Mouse (Mus musculus): ENCODE data around the gene Bhlhe23. TPM values are rescaled to one million over a fixed set of nuclear protein-coding genes. Genes with fewer than 3 reads are reported as not detected.
A peak's percentile ranks its signal among the peaks of the same experiment; 100 is the strongest.

Bhlhe23 gene
- polyA plus RNA-seq, 1 experiment from 2014 or later: not detected

DNA sequence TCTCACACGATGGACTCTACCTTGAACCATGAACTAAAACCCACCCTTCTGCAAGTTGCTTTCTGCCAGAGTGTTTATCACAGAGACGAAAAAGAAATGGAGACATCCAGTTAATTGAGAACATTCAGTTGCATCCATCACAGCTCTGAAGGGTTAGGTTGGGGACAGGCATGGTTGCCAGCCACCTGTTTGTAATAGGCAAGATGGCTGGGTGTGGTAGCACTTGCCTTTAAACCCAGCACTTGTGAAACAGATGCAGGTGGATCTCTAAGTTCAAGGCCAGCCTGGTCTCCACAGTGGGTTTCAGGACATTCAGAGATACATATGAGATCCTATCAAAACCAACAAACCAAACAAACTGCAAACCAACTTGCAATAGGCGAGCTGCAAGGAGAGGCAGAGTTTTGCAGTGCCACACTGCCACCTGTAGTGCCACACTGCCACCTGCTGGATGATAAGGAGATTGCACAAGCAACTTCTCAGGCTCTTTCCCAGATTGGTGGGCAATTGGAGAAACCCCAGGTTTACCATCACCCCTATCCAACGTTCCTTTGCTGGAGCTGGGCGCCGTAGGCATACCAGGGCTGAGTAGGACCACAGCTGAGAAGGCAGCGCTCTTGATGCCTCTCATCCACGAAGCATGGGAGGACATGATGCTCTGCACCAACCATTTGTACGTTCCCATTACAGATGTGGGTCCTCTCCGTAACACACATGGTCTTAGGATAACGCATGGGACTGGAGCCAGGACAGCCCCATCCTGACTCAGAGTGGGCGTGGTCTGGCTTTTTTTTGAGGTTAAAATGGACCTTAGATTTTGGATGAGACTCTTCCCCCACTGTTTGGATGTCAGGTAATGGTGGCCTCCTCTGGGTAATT is 2.8 kb upstream of the Bhlhe23 start:
- ChIA-PET CTCF (interaction anchor here (0.7 to 1.9 kb wide), 11 partner anchors 8 to 198 kb away, joined by 3 to 7 read pairs (median 3); partner anchors contain the start of gene Mrgbp), POLR2A (no interaction called here)
- no peak for ATAC-seq
- H3K27me3 ChIP-seq: peaks cover 60% of the 10 kb centered on the region
- in situ Hi-C loops (cut with MboI; ENCODE audit: low pct_unique_long_range_greater_than_20kb): loop anchor here (25.0 kb wide), 1 partner anchor 108 kb away; no protein-coding TSS in a partner anchor
- peak; percentile 83 for TF ChIP-seq CTCF (IDR thresholded peaks at IDR 0.05)
- DNase-seq (ENCODE audit: low read depth, low spot score): no peak

DNA sequence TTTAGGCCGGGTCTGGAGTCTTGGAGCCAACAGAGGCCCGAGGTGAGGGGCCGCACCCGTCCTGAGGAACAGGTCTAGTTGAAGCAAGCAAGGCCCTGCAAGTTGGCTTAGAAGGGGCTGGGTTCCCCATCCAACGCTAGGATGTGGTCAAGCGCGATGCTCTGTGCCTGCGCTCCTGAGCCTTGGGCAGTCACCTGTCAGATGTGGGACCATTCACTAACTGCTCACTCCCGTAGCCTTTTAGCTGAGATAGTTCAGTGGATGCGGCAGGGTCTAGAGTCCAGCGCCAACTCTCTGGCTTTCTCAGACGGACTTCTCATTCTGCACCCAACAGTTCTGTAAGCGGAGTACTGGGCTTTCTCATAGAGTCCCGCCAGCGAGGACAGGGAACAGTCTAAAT is 1.1 kb downstream of the Bhlhe23 start:
- no peak for DNase-seq (ENCODE audit: low read depth, low spot score)
- POLR2A ChIA-PET: no interaction called here
- in situ Hi-C loops (cut with MboI; ENCODE audit: low pct_unique_long_range_greater_than_20kb): loop anchor here (25.0 kb wide), 1 partner anchor 112 kb away; no protein-coding TSS in a partner anchor
- TF ChIP-seq CTCF (IDR thresholded peaks at IDR 0.05): no peak
- CTCF ChIA-PET: no interaction called here
- H3K27me3 ChIP-seq: peaks cover 68% of the 10 kb centered on the region
- no peak for ATAC-seq

DNA sequence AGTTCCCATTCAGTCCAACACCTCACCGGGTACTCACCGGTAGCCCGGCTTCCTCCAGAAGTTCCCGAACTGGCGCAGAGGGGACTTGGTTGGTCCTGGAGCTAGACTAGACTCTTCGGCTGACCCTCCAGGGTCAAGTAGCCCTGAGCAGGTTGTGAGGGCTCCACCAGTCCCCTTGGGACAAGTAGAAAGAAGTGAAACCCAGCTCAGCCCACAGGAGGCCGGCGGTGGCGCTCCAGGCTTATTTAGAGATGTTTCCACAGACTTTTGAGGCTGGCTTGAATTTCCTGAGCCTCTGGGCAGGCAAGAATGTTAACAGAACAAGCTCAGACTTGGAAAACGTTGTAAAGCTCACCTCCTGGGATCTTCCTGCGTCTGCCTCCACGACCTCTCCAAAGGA is 1.5 kb downstream of the Bhlhe23 start:
- H3K27me3 ChIP-seq: peaks cover 70% of the 10 kb centered on the region
- in situ Hi-C loops (cut with MboI; ENCODE audit: low pct_unique_long_range_greater_than_20kb): loop anchor here (25.0 kb wide), 1 partner anchor 112 kb away; no protein-coding TSS in a partner anchor
- POLR2A ChIA-PET: no interaction called here
- no peak for DNase-seq (ENCODE audit: low read depth, low spot score)
- CTCF ChIA-PET: no interaction called here
- no peak for TF ChIP-seq CTCF (IDR thresholded peaks at IDR 0.05)
- ATAC-seq: no peak

DNA sequence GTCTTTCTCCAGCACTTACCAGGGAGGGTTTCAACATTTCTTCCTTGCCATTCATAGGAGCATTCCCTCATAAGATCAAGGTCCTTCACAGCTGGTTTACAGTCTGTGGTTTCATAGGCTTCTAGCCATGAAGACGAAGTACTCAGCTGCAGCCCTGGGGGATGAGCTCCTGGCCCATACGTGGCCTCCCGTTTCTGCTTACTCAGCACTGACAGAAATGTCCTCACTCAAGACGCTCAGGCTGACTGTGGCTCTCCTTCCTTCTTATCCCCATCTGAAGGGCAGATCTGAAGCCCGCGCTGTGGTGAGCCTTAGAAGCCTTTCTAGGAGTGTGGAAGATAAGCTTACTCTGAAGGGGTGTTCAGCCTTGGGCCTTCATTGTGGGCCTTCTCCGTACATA is 11.0 kb downstream of the Bhlhe23 start:
- H3K27me3 ChIP-seq: peaks cover 39% of the 10 kb centered on the region
- TF ChIP-seq CTCF (IDR thresholded peaks at IDR 0.05): no peak
- no peak for DNase-seq (ENCODE audit: low read depth, low spot score)
- in situ Hi-C loops (cut with MboI; ENCODE audit: low pct_unique_long_range_greater_than_20kb): loop anchor here (10.0 to 25.0 kb wide), 2 partner anchors 271 to 453 kb away; partner anchors contain the start of gene Ntsr1
- ChIA-PET CTCF (no interaction called here), POLR2A (no interaction called here)
- no peak for ATAC-seq

DNA sequence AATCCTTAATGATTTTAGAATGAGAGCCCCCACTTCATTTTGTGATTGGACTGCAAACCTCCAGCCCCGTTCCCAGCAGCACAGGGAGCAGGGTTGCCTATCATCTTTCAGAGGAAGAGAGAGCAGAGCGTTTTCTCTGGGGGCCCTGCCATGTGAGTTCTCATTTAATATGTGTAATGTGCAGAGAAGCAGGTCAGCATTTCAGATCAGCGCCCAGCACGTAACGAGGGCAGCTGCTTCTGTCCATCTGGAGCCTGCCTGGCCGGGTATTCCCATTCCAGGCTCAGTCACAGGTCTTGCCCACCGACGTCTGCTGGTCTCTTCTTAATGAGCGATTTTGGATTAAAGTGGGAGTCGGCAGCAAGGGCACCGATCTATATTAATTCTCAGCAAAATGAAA is 11.7 kb downstream of the Bhlhe23 start:
- ATAC-seq (no peak), DNase-seq (ENCODE audit: low read depth, low spot score) (no peak)
- POLR2A ChIA-PET: no interaction called here
- H3K27me3 ChIP-seq: peaks cover 39% of the 10 kb centered on the region
- no peak for TF ChIP-seq CTCF (IDR thresholded peaks at IDR 0.05)
- in situ Hi-C loops (cut with MboI; ENCODE audit: low pct_unique_long_range_greater_than_20kb): loop anchor here (10.0 to 25.0 kb wide), 2 partner anchors 270 to 453 kb away; partner anchors contain the start of gene Ntsr1
- CTCF ChIA-PET: no interaction called here

DNA sequence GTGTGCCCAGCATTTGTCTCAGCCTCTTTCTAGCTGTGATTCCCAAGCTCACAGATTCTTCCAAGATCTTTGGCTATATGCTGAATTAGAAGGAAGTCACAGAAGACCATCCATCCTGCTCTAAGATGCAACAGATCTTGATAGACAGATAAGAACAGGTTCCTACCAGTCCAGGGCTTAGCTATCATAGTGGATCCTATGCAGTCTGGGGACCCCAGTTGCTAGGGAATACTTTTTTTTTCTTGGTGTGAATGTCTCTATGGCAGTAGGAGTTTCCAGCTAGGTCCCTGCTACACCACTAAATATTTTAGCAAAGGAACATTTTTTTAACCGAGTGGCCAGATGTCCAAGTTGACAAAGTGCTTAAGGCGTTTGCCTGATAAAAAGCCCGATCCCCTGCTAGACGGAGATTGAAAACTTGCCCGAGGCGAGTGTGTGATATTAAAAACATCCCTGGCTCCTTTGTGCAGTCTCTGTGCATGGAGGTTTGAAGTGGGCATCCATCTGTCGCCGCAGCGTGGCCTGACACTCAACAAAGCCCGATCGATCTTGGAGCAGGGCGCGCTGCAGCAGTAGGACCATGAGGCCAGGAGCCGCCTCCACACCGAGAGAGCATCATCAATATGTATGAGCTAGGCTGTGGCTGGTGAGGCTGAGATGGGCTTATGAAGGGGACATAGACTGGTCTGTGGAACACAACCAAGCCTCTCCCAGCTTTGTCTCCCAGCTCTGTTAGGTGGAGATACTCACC is 18.0 kb downstream of the Bhlhe23 start:
- TF ChIP-seq CTCF (IDR thresholded peaks at IDR 0.05): no peak
- ATAC-seq (no peak), DNase-seq (ENCODE audit: low read depth, low spot score) (no peak)
- H3K27me3 ChIP-seq: peaks cover 23% of the 10 kb centered on the region
- ChIA-PET CTCF (interaction anchor here (1.8 kb wide), 1 partner anchor 21 kb away, joined by 5 read pairs; no protein-coding TSS in a partner anchor), POLR2A (no interaction called here)
- in situ Hi-C loops (cut with MboI; ENCODE audit: low pct_unique_long_range_greater_than_20kb): loop anchor here (25.0 kb wide), 1 partner anchor 446 kb away; no protein-coding TSS in a partner anchor

DNA sequence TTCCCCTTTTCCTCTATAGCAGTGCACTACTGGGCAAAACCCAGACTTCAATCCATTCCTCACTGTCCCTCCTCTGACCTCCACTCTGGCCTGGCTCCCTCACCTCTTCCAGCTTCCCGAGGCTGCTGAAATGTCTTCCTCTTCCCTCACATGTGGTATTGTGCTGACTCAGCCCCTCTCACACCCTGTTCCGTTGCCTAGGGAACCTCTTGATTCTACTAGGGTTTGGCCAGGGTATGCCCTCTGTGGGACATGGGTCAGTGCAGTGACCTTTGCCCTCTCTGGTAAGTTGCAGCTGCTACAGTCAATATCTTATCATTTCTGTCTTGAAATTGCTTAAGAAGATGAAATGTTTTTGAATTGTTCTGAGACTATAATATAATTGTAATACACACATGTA is 19.9 kb downstream of the Bhlhe23 start:
- DNase-seq (ENCODE audit: low read depth, low spot score) (no peak), ATAC-seq (no peak)
- in situ Hi-C loops (cut with MboI; ENCODE audit: low pct_unique_long_range_greater_than_20kb): loop anchor here (25.0 kb wide), 1 partner anchor 444 kb away; no protein-coding TSS in a partner anchor
- POLR2A ChIA-PET: no interaction called here
- TF ChIP-seq CTCF (IDR thresholded peaks at IDR 0.05): no peak
- CTCF ChIA-PET: interaction anchor here (1.7 kb wide), 1 partner anchor 10 kb away, joined by 6 read pairs; no protein-coding TSS in a partner anchor
- H3K27me3 ChIP-seq: peaks cover 27% of the 10 kb centered on the region

DNA sequence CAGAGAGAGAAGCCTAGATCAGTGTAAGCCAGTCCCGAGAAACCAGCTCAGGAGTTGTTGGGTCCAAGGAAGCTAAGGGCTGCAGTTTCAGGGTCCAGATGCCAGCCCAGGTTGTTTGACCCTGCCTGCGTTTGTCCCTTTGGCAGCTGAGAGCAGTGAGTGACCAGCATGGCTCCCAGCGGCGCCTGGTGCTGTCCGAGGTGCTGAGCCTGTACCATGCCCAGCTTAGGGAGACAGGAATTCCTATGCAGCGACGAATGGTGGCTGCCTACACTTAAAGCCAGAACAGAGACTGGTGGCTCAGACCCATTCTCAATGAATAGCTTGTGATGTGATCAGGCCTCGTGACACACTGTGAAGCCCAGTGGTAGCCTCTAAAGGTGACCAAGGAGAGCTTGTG is 20.8 kb downstream of the Bhlhe23 start:
- peak; percentile 47 for ATAC-seq
- CTCF ChIA-PET: interaction anchor here (1.7 kb wide), 1 partner anchor 9 kb away, joined by 6 read pairs; no protein-coding TSS in a partner anchor
- no peak for TF ChIP-seq CTCF (IDR thresholded peaks at IDR 0.05)
- DNase-seq (ENCODE audit: low read depth, low spot score): no peak
- POLR2A ChIA-PET: no interaction called here
- in situ Hi-C loops (cut with MboI; ENCODE audit: low pct_unique_long_range_greater_than_20kb): loop anchor here (25.0 kb wide), 1 partner anchor 444 kb away; no protein-coding TSS in a partner anchor
- peaks cover 26% of the 10 kb centered on the region for H3K27me3 ChIP-seq

DNA sequence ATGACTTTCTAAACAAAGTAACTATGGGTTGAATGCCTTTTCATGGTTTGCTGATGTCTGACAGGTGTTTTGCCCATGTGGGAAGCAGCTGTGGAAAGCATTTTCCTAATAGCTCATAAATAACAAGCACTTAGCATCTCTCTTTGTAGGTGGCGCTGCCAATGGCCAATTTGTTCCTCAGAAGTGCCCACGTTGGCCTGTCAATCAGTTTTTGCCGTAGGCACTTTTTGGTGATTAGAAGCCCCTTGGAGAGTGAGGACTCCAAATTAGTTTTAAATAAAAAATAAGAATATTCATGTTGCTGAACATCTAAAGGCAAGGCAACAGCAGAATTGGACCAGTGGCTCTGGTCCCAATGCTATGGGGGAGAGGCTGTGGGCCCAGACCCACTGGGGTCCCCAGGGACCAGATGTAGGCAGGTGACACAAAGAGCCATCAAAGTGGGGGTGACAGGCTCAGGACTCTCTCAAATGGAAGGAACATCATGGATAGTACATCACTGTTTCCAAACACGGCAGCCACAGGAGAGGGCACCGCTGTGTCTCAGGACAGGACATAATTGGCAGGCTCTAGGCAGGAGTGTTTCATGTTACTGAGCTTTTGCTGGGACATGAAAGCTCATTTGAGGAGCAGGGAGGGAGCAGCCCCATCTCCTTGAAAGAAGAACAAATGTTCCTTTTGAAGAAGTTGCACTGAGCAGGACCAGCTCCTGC is 21.6 kb downstream of the Bhlhe23 start:
- ATAC-seq (no peak), DNase-seq (ENCODE audit: low read depth, low spot score) (no peak)
- ChIA-PET POLR2A (no interaction called here), CTCF (interaction anchor here (1.7 kb wide), 1 partner anchor 9 kb away, joined by 6 read pairs; no protein-coding TSS in a partner anchor)
- TF ChIP-seq CTCF (IDR thresholded peaks at IDR 0.05): no peak
- peaks cover 18% of the 10 kb centered on the region for H3K27me3 ChIP-seq
- in situ Hi-C loops (cut with MboI; ENCODE audit: low pct_unique_long_range_greater_than_20kb): loop anchor here (25.0 kb wide), 1 partner anchor 443 kb away; no protein-coding TSS in a partner anchor

DNA sequence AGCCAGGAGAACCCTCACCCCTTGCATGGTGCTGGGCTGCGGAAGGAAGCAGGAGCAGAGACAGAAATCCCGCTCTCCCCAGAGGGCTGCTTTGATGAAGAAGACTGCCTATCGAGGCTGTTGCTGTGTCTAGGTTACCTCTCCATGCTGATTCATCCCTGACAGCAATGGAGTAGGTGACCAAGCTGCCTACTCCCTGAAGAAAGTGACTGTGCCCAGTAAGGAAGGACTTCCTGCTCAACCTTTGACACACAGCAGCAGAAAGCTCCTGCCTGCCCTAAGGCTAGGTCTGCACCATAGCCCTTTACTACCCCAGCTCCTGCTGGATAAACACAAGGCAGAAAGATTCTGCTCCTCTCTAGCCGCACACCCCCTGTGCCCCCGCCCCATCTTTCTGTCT is 27.8 kb downstream of the Bhlhe23 start:
- DNase-seq (ENCODE audit: low read depth, low spot score) (no peak), ATAC-seq (no peak)
- TF ChIP-seq CTCF (IDR thresholded peaks at IDR 0.05): no peak
- ChIA-PET CTCF (no interaction called here), POLR2A (no interaction called here)
- in situ Hi-C loops (cut with MboI; ENCODE audit: low pct_unique_long_range_greater_than_20kb): loop anchor here (10.0 kb wide), 1 partner anchor 174 kb away; no protein-coding TSS in a partner anchor
- H3K27me3 ChIP-seq: peaks cover 9% of the 10 kb centered on the region
